Mouse (Mus musculus) ES-E14 (cell line): ENCODE measurements at regions not wholly inside any gene's neighbourhood (a gene's known extent, or its start where the extent isn't known, plus 50 kb on each side); places are given as distances from the start of the nearest gene placed in this dataset.

ENCODE experiments used
- DNase-seq: peaks from one replicate; pipeline ENCODE4 v3.0.0-alpha.2; 2013; ENCODE audit warnings: low read depth, low spot score
- H3K27ac ChIP-seq: 2 replicates; pipeline ENCODE4 v1.5.1; 2012; ENCODE audit warnings: low read depth, mild to moderate bottlenecking, low read length, moderate library complexity, mixed read lengths; ENCODE audit not compliant: poor library complexity, insufficient read depth, severe bottlenecking
- H3K36me3 ChIP-seq: 2 replicates; pipeline ENCODE4 v1.6.1; 2012; ENCODE audit warnings: mild to moderate bottlenecking, low read length, moderate library complexity, mixed read lengths; ENCODE audit not compliant: control insufficient read depth, poor library complexity, insufficient read depth, severe bottlenecking
- H3K4me1 ChIP-seq, 2 experiments: fragments of 150-350 bp in 1 of 2; sonication (generic) in 1 of 2; 2 replicates each; pipeline ENCODE4 v1.6.1; 2012; ENCODE audit warnings: low read length in 2 of 2, mild to moderate bottlenecking in 1 of 2, mixed read lengths in 1 of 2; ENCODE audit not compliant: control insufficient read depth in 2 of 2, insufficient read depth in 2 of 2, poor library complexity in 1 of 2
- H3K4me3 ChIP-seq, 2 experiments: fragments of 150-350 bp in 1 of 2; sonication (generic) in 1 of 2; 2 replicates each; pipeline ENCODE4 v1.5.1; 2012; ENCODE audit warnings: low read length in 2 of 2, low read depth in 1 of 2, mild to moderate bottlenecking in 1 of 2, mixed read lengths in 1 of 2; ENCODE audit not compliant: insufficient read depth in 1 of 2, poor library complexity in 1 of 2, severe bottlenecking in 1 of 2
- H3K9ac ChIP-seq: 2 replicates; pipeline ENCODE4 v1.6.1; 2012; ENCODE audit warnings: low read depth, mild to moderate bottlenecking, low read length, mixed read lengths; ENCODE audit not compliant: poor library complexity, insufficient read depth, severe bottlenecking
- H3K9me3 ChIP-seq: fragments of 150-350 bp; sonication (generic); 2 replicates; pipeline ENCODE4 v1.6.1; 2012; ENCODE audit warnings: low read depth, mild to moderate bottlenecking, low read length; ENCODE audit not compliant: control insufficient read depth, insufficient read depth
- CHD2 ChIP-seq: IDR thresholded peaks from 2 replicates; pipeline ENCODE4 v1.6.1; 2014; ENCODE audit warnings: mild to moderate bottlenecking, low read depth, low read length, inconsistent platforms
- HCFC1 ChIP-seq: IDR thresholded peaks from 2 replicates; pipeline ENCODE4 v1.6.1; 2012; ENCODE audit warnings: low read length, inconsistent platforms, borderline replicate concordance; ENCODE audit not compliant: insufficient read depth
- MAFK ChIP-seq: IDR thresholded peaks from 2 replicates; pipeline ENCODE4 v1.6.1; 2014; ENCODE audit warnings: mild to moderate bottlenecking, low read depth, low read length, inconsistent platforms; ENCODE audit not compliant: insufficient read depth
- ZC3H11A ChIP-seq: IDR thresholded peaks from 2 replicates; pipeline ENCODE4 v1.6.1; 2012; ENCODE audit warnings: low read depth, mild to moderate bottlenecking, inconsistent platforms, low read length, borderline replicate concordance
- ZNF384 ChIP-seq: IDR thresholded peaks from 2 replicates; pipeline ENCODE4 v1.6.1; 2012; ENCODE audit warnings: low read depth, low read length, inconsistent platforms
- in situ Hi-C, 2 experiments: fragments of 600-800 bp; cut with MboI; formaldehyde crosslinking; loops; one replicate each; pipeline ENCODE4 v1.15.1; 2025; ENCODE audit warnings: low sequenced_read_pairs in 2 of 2, inconsistent platforms in 1 of 2; ENCODE audit not compliant: unreplicated experiment in 2 of 2

GRCm38 (mm10) chr10:61034056-61034455 is 55.1 kb upstream of the Pcbd1 start:
- Histone ChIP-seq H3K27ac (no peak overlapping the region), H3K4me3 (no peak overlapping the region), H3K4me1 (no peaks in the 10 kb centered on the region), H3K9ac (no peak overlapping the region), H3K9me3 (no peaks in the 10 kb centered on the region), H3K36me3 (no peaks in the 10 kb centered on the region; the same call in 1 of the 2 replicates)
- in situ Hi-C loops, result no loop called here
- DNase-seq, result no peak
- TF ChIP-seq CHD2, result no peak
- TF ChIP-seq ZNF384, result no peak
- TF ChIP-seq MAFK, result no peak
- TF ChIP-seq ZC3H11A, result no peak
- TF ChIP-seq HCFC1, result no peak

- no peaks in the 10 kb centered on the region for H3K36me3 ChIP-seq
- H3K9me3 ChIP-seq, result no peaks in the 10 kb centered on the region
- no peak overlapping the region for H3K9ac ChIP-seq
- TF ChIP-seq ZNF384, result no peak
- TF ChIP-seq ZC3H11A, result no peak
- no peak for TF ChIP-seq MAFK
- in situ Hi-C loops, result no loop called here
- H3K27ac ChIP-seq, result no peak overlapping the region
- no peak overlapping the region for H3K4me3 ChIP-seq
- H3K4me1 ChIP-seq, result peaks cover 0 to 4% of the 10 kb centered on the region in 2 experiments; a peak in 1 of 4 replicates
- DNase-seq, result no peak
These were observed 60.5 kb upstream of the Pcbd1 start for GRCm38 (mm10) chr10:61028598-61028997.

- Histone ChIP-seq H3K9me3 (no peaks in the 10 kb centered on the region), H3K4me3 (no peak overlapping the region), H3K36me3 (no peaks in the 10 kb centered on the region), H3K27ac (no peak overlapping the region), H3K9ac (no peak overlapping the region), H3K4me1 (peaks cover 0 to 4% of the 10 kb centered on the region in 2 experiments; a peak in 1 of 4 replicates)
- DNase-seq, result no peak
- in situ Hi-C loops, result no loop called here
- TF ChIP-seq ZNF384 (no peak), HCFC1 (no peak), MAFK (no peak), CHD2 (no peak), ZC3H11A (no peak)
These were observed 61.9 kb upstream of the Pcbd1 start for GRCm38 (mm10) chr10:61027215-61027614.

GRCm38 (mm10) chr10:61025061-61025460 is 64.1 kb upstream of the Pcbd1 start:
- H3K27ac ChIP-seq, result no peak overlapping the region
- in situ Hi-C loops, result no loop called here
- DNase-seq, result no peak
- no peak overlapping the region for H3K4me3 ChIP-seq
- H3K36me3 ChIP-seq, result no peaks in the 10 kb centered on the region
- no peak overlapping the region for H3K9ac ChIP-seq
- H3K9me3 ChIP-seq, result no peaks in the 10 kb centered on the region
- TF ChIP-seq CHD2 (no peak), ZC3H11A (no peak), MAFK (no peak), HCFC1 (no peak), ZNF384 (no peak)
- H3K4me1 ChIP-seq, result peaks cover 0 to 4% of the 10 kb centered on the region in 2 experiments; a peak in 1 of 4 replicates

GRCm38 (mm10) chr10:61024166-61024565 is 65.0 kb upstream of the Pcbd1 start:
- in situ Hi-C loops, result no loop called here
- Histone ChIP-seq H3K36me3 (no peaks in the 10 kb centered on the region), H3K4me3 (no peak overlapping the region), H3K27ac (no peak overlapping the region), H3K9ac (no peak overlapping the region), H3K4me1 (peaks cover 0 to 4% of the 10 kb centered on the region in 2 experiments; a peak in 1 of 4 replicates), H3K9me3 (no peaks in the 10 kb centered on the region)
- no peak for DNase-seq
- no peak for TF ChIP-seq HCFC1
- TF ChIP-seq ZNF384, result no peak
- TF ChIP-seq ZC3H11A, result no peak
- no peak for TF ChIP-seq CHD2
- TF ChIP-seq MAFK, result no peak
